Mouse (Mus musculus): ENCODE data around the gene Prkar1b.

DNA sequence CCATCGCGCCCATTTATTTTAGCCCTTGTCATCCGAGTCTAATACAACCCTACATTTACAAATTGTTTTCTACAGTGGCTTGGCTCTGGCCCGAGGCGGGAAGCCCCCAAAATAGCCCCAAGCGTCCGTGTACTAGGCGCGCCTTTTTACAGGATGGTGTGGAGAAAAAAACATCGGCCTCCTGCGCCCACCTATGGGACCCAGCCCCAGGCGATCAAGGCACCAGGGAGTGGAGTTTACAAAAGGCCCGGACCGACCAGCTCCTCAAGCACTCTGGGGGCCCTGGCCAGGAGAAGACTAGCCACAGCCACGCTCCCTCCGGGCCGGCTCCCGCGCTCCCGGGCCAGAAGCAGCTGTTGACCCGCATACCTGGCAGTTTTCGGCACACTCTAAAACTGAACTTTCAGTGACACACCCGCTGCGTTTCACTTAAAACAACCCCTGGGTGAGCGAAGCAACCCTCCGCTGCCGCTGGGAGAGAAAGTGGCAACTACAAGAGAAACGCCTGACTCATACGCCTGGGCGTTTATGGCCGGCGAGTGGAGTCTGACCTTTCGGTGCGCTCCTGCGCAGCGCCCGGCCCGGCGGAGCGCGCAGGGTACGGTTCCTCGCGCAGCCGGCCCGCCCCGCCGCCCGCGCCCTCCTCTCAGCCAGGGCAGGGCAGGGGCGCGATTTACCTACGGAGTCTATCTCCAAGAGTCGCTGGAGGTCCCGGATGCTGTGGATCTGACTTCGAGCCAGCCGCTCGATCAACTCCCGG, 157.0 kb downstream of the Prkar1b start:
- TF ChIP-seq CTCF (IDR thresholded peaks at IDR 0.05; ENCODE audit: low read depth) (no peak), EP300 (IDR thresholded peaks at IDR 0.05; ENCODE audit: low read depth) (no peak)
